Mouse (Mus musculus): ENCODE data around the gene 4930563M21Rik. TPM values are rescaled to one million over a fixed set of nuclear protein-coding genes. Genes with fewer than 3 reads are reported as not detected.

The 4930563M21Rik gene
- not detected in 4 replicates for total RNA-seq (2023; ENCODE audit: inconsistent age)

GRCm38 (mm10) chr9:56010450-56010849 lies at the start of gene 4930563M21Rik:
Gene 4930563M21Rik (minus strand): TSS chr9:56010550.

GRCm38 (mm10) chr9:56041372-56042180 lies 31.2 kb upstream of the 4930563M21Rik start, which contains the start of gene Rcn2:
Gene Rcn2 (plus strand): TSS chr9:56041845.

GRCm38 (mm10) chr9:55937664-55938617 lies 72.4 kb downstream of the 4930563M21Rik start, which contains the start of gene Scaper:
Gene Scaper (minus strand): TSS chr9:55938119.

Other genes with a start within 250 kb of the 4930563M21Rik start
- gene Scaper, start 72.4 kb downstream of the 4930563M21Rik start, total RNA-seq (2023; ENCODE audit: inconsistent age), result 27.0 to 33.4 TPM (median 30.4 TPM) in 4 replicates
- gene Rcn2, start 31.3 kb upstream of the 4930563M21Rik start, total RNA-seq (2023; ENCODE audit: inconsistent age), result 23.9 to 28.3 TPM (median 26.2 TPM) in 4 replicates
- gene Pstpip1, start 79.4 kb upstream of the 4930563M21Rik start, total RNA-seq (2023; ENCODE audit: inconsistent age), result 108 to 125 TPM (median 119 TPM) in 4 replicates
- gene Tspan3, start 154.9 kb upstream of the 4930563M21Rik start, total RNA-seq (2023; ENCODE audit: inconsistent age), result 9.2 to 12.2 TPM (median 10.3 TPM) in 4 replicates

All from B cell, adult (primary cell).